Mouse (Mus musculus): Measurements from ENCODE around the gene Atm. TPM values are rescaled to one million over a fixed set of nuclear protein-coding genes. Genes with fewer than 3 reads are reported as not detected.
A peak's percentile ranks its signal among the peaks of the same experiment; 100 is the strongest.

The Atm gene
- total RNA-seq, 4 experiments from 2014 or later = 4.8 to 6.0 (median 5.4) TPM

DNA sequence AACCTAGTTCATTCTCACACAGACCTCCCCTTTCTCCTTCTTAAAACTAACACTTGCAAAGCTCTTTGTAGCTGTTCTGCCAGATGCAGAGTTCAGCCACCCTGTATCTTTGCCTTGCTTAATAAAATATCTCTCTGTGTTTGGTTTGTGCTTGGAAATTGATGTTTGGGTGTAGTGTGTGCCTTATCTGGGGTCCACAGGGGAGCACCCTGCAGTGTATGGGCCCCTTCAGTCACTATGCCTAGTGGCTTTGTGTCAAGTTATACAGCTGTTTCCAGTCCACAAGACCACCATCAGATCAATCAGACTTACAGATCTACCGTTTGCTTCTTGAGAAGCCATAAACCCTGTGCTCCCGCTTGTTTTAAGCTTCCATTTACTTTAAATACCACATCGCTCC is 127.1 kb downstream of the Atm start:
- no peak for DNase-seq (ENCODE audit: low spot score in 2 of 2)

DNA sequence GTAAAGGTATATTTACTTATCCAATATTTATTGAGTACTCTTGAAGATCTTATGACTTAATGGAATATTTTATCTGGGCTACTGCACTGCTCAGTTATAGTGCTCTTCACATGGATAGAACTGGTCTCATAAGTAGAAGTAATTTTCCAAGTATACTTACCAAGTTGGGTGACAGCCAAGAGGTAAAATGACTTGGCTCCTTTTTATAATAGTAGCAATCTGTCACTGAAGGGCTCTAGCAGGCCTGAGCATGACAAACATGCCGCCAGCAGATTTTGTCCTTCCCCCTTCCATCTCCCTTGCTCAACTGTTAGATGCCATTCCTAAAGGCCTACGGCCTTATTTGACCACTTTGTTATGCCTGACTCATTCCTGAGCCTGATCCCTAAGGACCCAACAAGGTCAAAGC is 127.6 kb downstream of the Atm start:
- no peak for DNase-seq (ENCODE audit: low spot score in 2 of 2)

DNA sequence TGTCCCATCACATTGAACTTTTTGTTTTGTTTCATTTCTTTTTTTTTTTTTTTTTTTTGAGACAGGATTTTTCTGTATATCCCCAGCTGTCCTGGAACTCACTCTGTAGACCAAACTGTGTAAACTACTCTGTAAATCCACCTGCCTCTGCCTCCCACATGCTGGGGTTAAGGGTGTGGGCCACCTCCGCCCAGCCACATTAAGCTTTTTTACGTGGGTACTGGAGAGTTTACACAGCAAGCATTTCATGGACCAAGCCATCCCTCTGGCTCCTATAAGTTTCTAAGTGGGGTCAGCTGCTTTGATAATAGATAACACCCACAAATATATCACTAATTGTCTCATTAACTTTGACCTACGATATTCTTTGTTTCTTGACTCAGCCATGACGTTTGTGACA is 128.0 kb downstream of the Atm start:
- DNase-seq (ENCODE audit: low spot score in 2 of 2) = no peak

DNA sequence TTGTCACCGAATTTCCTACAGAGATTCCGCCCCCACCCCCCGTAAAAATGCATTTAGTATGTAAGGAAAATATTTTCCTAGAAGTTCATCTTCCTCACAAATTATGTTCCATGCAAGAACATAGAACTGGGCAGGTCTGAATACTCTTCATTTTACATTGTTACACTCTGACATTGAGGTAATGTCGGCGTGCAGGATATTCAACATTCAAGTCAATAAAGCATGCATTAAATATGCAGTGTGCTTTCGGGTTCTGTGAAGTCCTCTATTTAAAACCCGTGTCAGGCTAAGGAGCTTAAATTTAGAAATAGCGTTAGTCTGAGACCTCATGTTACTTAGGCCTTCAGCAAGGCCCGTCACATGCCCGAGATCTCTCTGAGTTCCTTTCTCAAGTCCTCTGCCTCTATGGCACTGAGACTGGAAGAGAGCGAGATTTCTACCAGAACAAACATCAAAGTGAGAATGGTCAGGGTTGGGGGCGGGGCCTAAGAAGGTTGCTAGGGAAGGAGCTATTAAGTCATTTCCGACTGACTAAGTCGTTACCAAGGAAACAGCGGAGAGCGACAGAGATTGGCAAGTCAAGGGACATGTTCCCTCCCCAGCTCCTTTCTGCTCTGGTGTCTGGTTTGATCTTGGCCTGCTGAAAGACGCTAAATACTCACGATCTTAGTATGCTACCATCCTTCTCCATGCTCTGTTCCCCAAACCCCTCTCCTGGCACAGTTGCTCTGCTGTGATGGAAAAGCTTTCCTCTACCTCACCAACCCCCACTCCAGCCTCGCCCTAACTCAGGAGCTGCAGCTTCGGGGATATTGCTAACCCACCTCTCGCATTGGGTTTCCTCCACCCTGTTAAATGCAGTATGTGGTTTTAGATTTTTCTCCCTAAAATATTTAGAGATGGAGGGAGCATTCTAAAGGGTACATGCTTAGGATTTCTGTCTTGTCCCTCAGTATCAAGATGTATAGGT is 131.5 kb downstream of the Atm start:
- DNase-seq (ENCODE audit: low spot score in 2 of 2) = peak; percentile 23 to 30

DNA sequence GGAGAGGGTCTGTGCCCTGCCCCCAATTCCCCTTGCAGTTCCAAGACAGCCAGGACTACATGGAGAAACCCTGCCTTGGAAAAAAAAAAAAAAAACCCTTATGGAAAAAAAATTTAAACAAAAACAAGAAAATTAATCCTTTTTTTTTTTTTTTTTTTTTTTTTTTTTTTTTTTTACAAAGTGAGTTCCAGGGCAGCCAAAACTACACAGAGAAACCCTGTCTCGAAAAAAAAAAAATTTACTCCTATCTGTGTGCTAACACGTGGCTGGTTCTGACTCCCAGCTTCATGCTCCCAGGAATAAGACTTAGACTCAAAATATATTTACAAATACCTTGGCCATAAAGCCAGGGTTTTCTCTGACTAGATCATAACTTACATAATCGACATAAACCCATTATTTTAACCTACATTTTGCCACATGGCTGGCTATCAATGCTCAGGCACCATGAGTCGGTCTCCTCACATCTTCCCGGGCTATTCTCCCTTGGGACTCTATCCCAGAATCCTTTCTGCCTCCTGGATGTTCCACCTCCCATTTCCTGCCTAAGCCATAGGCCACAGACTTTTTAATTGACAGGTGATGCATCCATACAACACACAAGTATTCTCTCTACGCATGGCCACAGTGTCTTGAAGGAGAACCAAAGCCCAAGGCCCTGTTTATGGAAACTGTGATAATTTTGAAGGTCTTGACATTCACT is 132.3 kb downstream of the Atm start:
- no peak for DNase-seq (ENCODE audit: low spot score in 2 of 2)

DNA sequence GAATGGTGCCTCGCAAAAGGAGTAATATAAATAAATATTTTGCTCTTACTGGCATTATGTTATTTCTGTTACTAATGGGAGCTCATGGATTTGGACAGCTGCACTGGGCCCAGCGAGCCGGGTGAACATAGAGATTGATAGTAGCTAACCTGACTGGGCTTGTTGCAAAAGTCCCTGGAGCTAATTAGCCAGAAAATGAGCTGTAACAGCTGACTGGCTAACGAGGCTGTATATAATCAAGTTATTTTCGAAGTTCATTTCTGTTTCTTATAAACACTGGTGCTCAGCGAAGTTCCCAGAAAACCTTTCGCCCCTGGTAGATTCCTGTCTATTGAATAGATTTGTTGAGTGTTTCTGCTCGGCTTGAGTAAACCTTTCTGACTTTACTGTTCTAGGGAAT is 133.5 kb downstream of the Atm start:
- no peak for DNase-seq (ENCODE audit: low spot score in 2 of 2)

DNA sequence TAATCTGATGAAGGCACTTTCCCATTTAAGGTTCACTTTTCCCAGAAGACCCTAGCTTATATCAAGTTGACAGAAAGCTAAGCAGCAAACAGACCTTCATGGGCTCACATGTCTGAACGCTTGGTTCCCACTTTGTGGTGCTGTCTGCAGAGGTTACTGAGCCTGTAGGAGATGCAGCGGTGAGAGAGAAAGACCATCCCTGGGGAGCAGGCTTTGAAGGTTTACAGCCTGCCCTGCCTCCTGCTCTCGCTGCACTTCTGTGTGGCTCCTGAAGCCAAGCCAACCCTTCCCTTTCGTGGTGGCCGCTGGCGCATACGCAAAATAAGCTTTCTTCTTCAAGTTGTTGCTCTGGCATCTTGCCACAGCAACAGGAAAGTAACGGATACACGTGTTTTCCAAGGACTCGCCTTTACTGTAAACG is 134.2 kb downstream of the Atm start, which contains the start of gene 4930550C14Rik:
Gene 4930550C14Rik (plus strand): TSS at position 35 of the 421 bp plus-strand sequence.
- peak in 1 of 2 experiments; percentile 10 for DNase-seq (ENCODE audit: low spot score in 2 of 2)

DNA sequence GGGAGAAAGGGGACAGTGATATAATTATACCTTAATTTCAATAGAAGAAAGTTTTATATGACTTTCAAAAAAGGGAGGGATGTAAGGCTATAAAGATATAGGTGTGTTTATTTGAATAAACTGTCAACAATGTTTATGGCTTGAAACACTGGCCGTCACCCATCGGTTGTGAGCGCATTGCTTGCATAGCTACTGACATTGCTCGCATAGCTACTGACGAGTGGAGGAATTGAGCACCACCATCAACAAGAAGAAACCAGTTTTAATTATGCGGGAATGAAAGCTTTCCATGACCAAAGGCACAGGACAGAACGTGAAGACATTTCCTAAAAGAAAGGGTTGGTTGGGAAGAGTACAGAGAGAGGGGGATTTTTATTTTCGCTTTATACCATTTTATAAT is 135.4 kb downstream of the Atm start:
- no peak for DNase-seq (ENCODE audit: low spot score in 2 of 2)

DNA sequence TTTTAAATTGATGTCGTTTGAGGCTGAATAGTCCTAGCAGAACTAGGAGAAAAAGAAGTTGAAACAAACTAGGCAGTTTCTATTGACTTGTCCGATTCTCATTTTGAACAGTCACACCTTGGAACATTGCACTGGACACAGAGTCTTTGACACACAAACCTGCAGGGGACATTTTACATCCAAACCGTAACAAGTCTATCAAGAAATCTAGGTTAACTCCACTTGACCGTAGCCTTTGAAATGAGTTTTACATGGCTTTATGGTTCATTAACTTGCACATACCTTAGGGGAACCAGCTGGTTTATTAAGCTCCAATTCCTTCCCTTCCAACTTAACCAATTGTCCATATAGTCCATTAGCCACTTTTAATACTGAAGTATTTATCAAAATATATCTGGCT is 135.8 kb downstream of the Atm start:
- no peak for DNase-seq (ENCODE audit: low spot score in 2 of 2)

DNA sequence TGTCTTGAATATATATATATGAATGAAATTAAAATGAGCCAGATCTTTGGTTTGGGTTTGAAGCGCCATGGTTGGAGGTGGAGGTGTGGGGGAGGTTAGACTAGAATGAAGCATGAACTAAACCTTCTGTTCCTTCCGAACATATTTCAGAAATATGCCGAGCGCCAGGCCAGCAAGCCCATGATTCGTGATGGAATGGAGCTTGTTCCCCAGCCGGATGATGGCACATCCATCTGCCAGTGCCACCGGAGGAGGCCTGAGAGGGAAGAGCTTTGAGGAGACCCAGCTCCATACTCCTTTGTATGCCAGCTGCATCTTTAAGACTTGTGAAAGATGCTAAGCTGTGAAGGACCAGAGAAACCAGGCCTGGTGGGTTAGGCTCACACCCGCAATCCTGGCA is 137.0 kb downstream of the Atm start:
- no peak for DNase-seq (ENCODE audit: low spot score in 2 of 2)

DNA sequence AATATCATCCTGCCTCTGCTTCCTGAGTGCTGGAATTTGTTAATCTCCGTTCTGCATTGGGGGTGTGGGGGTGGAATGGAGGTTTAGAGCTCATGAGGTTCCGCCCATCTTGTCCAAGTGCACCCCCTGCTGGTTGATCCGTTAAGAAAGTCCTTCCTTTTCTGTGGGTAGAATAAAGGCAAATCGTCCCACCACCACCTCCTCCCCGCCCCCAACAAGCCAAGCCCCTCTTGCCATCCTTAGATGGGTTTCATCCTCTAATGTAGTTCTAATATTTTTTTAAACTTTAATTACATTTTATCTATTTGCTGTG is 138.2 kb downstream of the Atm start:
- DNase-seq (ENCODE audit: low spot score in 2 of 2) = peak in 1 of 2 experiments; percentile 16

DNA sequence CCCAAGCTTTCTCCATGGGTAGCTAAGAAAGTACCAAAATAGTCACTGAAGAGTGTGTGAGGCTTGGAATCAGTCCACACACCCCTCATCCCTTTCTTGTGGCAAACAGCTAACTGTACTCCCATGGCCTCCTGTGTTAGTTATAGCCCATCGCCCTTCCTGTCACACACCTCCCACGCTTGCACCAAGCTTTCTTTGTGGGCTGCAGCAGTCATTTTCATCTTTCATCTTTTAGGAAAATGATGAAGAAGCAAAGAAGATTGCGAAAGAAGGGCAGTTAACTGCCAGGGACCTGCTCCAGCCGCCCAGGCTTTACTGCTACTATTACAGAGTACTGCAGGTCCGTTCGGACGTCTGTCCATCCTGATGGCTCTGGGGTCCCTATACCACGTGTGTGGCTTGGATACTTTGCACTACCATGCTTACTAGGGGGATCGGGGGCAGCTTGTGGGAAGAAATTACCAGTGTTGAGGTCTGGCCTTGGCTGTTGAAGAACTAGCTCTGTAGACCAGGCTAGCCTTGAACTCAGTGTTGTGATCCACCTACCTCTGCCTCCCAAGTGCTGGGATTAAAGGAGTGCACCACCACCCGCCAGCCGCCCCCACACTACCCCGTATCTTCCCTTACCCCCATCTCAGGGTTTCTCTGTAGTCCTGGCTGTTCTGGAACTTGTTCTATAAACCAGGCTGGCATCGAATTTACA is 138.7 kb downstream of the Atm start:
- no peak for DNase-seq (ENCODE audit: low spot score in 2 of 2)

DNA sequence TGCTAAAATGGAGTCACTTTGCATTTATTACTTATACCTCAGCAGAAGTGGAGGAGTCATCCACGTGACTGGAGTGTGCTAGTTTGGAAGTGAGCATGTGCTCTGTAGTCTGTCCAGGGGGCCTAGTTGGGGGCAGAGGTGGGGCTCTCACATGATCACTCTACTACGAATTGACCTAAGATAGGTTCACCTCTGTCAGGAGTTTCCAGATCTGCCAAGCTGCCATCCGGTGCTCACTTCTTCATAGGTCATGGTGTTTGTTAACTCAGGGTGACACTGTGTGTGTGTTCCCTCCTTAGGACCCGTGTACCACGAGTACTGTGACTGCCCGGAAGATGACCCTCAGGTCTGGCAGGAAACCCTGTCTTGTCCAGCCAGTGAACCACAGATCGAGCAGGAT is 146.4 kb downstream of the Atm start:
- DNase-seq (ENCODE audit: low spot score in 2 of 2) = no peak

Small RNAs within 50 kb of the gene (microRNA-seq; reads per million reads assigned to microRNA genes)
- gene Mir130c = not detected

Other genes with a start within 250 kb of the Atm start
- gene Exph5, start 235.1 kb downstream of the Atm start, total RNA-seq (2022) = 1 to 10 TPM; 1.9 to 4.1 (median 2.8) TPM
- 1 to 10 TPM; 3.0 to 4.3 (median 3.8) TPM for gene Kdelc2, start 152.7 kb downstream of the Atm start, total RNA-seq (2022)
- not detected for gene 4930550C14Rik, start 134.4 kb downstream of the Atm start, total RNA-seq (2022)
- 1 to 10 TPM; 5.4 to 5.8 (median 5.4) TPM for gene Npat, start 307 bp upstream of the Atm start, total RNA-seq (2022)
- gene Acat1, start 73.6 kb upstream of the Atm start, total RNA-seq (2022) = 100 to 1,000 TPM; 123 to 132 (median 128) TPM
- gene Cul5, start 133.3 kb upstream of the Atm start, total RNA-seq (2022) = 10 to 100 TPM; 75.6 to 84.6 (median 76.1) TPM
- under 1 TPM in 1 of 4 experiments, not detected in 3; 0.08 TPM for gene Rab39, start 169.5 kb upstream of the Atm start, total RNA-seq (2022)
- not detected for gene Slc35f2, start 234.8 kb upstream of the Atm start, total RNA-seq (2022)